Mouse (Mus musculus): Measurements from ENCODE around the gene Frk. TPM values are rescaled to one million over a fixed set of nuclear protein-coding genes. Genes with fewer than 3 reads are reported as not detected.

Gene Frk
- 3.5 and 5.4 TPM in 2 replicates for polyA plus RNA-seq (2012; rRNA removed)

GRCm38 (mm10) chr10:34483297-34484013, at the start of gene Frk:
Frk (plus strand) TSS chr10:34483399.

Other genes with a start within 250 kb of the Frk start
- 40.0 and 43.0 TPM in 2 replicates for gene Tspyl1, start 201.2 kb upstream of the Frk start, polyA plus RNA-seq (2012; rRNA removed)
- gene Tspyl4, start 186.0 kb upstream of the Frk start, polyA plus RNA-seq (2012; rRNA removed) = 5.1 and 5.4 TPM in 2 replicates
- gene Col10a1, start 93.4 kb upstream of the Frk start, polyA plus RNA-seq (2012; rRNA removed) = 0.05 and 0.10 TPM in 2 replicates
- 4.8 and 5.9 TPM in 2 replicates for gene Nt5dc1, start 64.8 kb upstream of the Frk start, polyA plus RNA-seq (2012; rRNA removed)

All from ovary, adult 2 months (tissue).